Mouse (Mus musculus): ENCODE measurements around the gene Cmah. TPM values are rescaled to one million over a fixed set of nuclear protein-coding genes. Genes with fewer than 3 reads are reported as not detected.
"Not testable (repeated sequence)": the region's sequence is repeated elsewhere in the genome, so short reads cannot be mapped to it uniquely, and the experiment has no call there.

The Cmah gene
- polyA plus RNA-seq, 1 experiment from 2014 or later = 0.39 TPM

GRCm38 (mm10) chr13:24397181-24397580 lies 70.0 kb downstream of the Cmah start:
- 82% methylated on average over 3 of the region's 3 CpGs for WGBS
- H3K27ac ChIP-seq (ENCODE audit: low read length) = no peak overlapping the region
- no peaks in the 10 kb centered on the region for H3K27me3 ChIP-seq (ENCODE audit: control insufficient read depth, insufficient read depth, low read depth, low read length)
- no peak overlapping the region for H3K4me3 ChIP-seq (ENCODE audit: low read length)
- H3K9me3 ChIP-seq (ENCODE audit: control insufficient read depth, low read length) = no peaks in the 10 kb centered on the region
- H3K36me3 ChIP-seq (ENCODE audit: control insufficient read depth, insufficient read depth, low read length) = no peaks in the 10 kb centered on the region
- H3K4me1 ChIP-seq (replicated peaks; ENCODE audit: control insufficient read depth, insufficient read depth, low read length) = no peaks in the 10 kb centered on the region; the same call in 1 of the 2 replicates
- H3K9ac ChIP-seq (ENCODE audit: low read length) = no peak overlapping the region
- no peak overlapping the region for H3K4me2 ChIP-seq (ENCODE audit: low read depth, low read length)
- no peak for ATAC-seq (ENCODE audit: low read depth)

- no peak for ATAC-seq (ENCODE audit: low read depth)
- no peaks in the 10 kb centered on the region for H3K27me3 ChIP-seq (ENCODE audit: control insufficient read depth, insufficient read depth, low read depth, low read length)
- no peaks in the 10 kb centered on the region for H3K36me3 ChIP-seq (ENCODE audit: control insufficient read depth, insufficient read depth, low read length)
- 59% methylated on average over 3 of the region's 3 CpGs for WGBS
- H3K4me1 ChIP-seq (replicated peaks; ENCODE audit: control insufficient read depth, insufficient read depth, low read length) = no peaks in the 10 kb centered on the region
- H3K4me2 ChIP-seq (ENCODE audit: low read depth, low read length) = no peak overlapping the region
- H3K9me3 ChIP-seq (ENCODE audit: control insufficient read depth, low read length) = no peaks in the 10 kb centered on the region
- H3K27ac ChIP-seq (ENCODE audit: low read length) = no peak overlapping the region
- no peak overlapping the region for H3K9ac ChIP-seq (ENCODE audit: low read length)
- H3K4me3 ChIP-seq (ENCODE audit: low read length) = no peak overlapping the region
These were observed 71.3 kb downstream of the Cmah start for GRCm38 (mm10) chr13:24398488-24398887.

GRCm38 (mm10) chr13:24401821-24402220 lies 74.6 kb downstream of the Cmah start:
- H3K36me3 ChIP-seq (ENCODE audit: control insufficient read depth, insufficient read depth, low read length); H3K9ac ChIP-seq (ENCODE audit: low read length); H3K27me3 ChIP-seq (ENCODE audit: control insufficient read depth, insufficient read depth, low read depth, low read length); H3K27ac ChIP-seq (ENCODE audit: low read length); H3K9me3 ChIP-seq (ENCODE audit: control insufficient read depth, low read length); H3K4me1 ChIP-seq (replicated peaks; ENCODE audit: control insufficient read depth, insufficient read depth, low read length); H3K4me3 ChIP-seq (ENCODE audit: low read length); ATAC-seq (ENCODE audit: low read depth): not testable (repeated sequence)
- peak overlapping the region; percentile 39; the same call in 1 of the 2 replicates for H3K4me2 ChIP-seq (ENCODE audit: low read depth, low read length)
- 17% methylated on average over 11 of the region's 11 CpGs for WGBS

DNA sequence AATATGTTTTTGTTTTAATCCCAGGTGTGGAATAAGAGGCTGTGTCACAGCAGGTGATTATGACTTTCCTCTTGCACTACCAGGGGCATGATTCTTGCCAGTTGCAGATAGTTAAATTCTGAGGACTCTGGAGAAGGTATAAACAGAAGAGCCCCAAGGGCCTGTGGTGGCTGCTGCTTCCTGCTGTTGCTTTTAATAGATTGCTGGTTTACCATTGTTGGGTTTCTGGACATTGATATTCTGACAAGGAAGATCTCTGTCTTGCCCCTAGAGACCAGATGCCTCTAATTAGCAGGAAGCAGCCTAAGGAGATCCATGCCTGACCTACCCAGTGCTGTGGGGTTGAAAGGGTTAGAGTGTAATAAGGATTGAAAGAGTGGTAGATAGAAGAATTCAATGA lies 75.8 kb downstream of the Cmah start:
- ATAC-seq (ENCODE audit: low read depth) = no peak
- Histone ChIP-seq H3K4me3 (ENCODE audit: low read length) (no peak overlapping the region), H3K27ac (ENCODE audit: low read length) (no peak overlapping the region), H3K27me3 (ENCODE audit: control insufficient read depth, insufficient read depth, low read depth, low read length) (no peaks in the 10 kb centered on the region), H3K4me1 (replicated peaks; ENCODE audit: control insufficient read depth, insufficient read depth, low read length) (no peaks in the 10 kb centered on the region), H3K9me3 (ENCODE audit: control insufficient read depth, low read length) (no peaks in the 10 kb centered on the region), H3K36me3 (ENCODE audit: control insufficient read depth, insufficient read depth, low read length) (no peaks in the 10 kb centered on the region), H3K4me2 (ENCODE audit: low read depth, low read length) (no peak overlapping the region), H3K9ac (ENCODE audit: low read length) (no peak overlapping the region)

GRCm38 (mm10) chr13:24406847-24407246 lies 79.6 kb downstream of the Cmah start:
- H3K4me1 ChIP-seq (replicated peaks; ENCODE audit: control insufficient read depth, insufficient read depth, low read length) = no peaks in the 10 kb centered on the region
- no peaks in the 10 kb centered on the region for H3K9me3 ChIP-seq (ENCODE audit: control insufficient read depth, low read length)
- H3K27me3 ChIP-seq (ENCODE audit: control insufficient read depth, insufficient read depth, low read depth, low read length) = no peaks in the 10 kb centered on the region
- H3K9ac ChIP-seq (ENCODE audit: low read length) = no peak overlapping the region
- H3K4me2 ChIP-seq (ENCODE audit: low read depth, low read length) = no peak overlapping the region
- no peaks in the 10 kb centered on the region for H3K36me3 ChIP-seq (ENCODE audit: control insufficient read depth, insufficient read depth, low read length)
- 70% methylated on average over 2 of the region's 2 CpGs for WGBS
- no peak overlapping the region for H3K27ac ChIP-seq (ENCODE audit: low read length)
- ATAC-seq (ENCODE audit: low read depth) = no peak
- H3K4me3 ChIP-seq (ENCODE audit: low read length) = no peak overlapping the region

DNA sequence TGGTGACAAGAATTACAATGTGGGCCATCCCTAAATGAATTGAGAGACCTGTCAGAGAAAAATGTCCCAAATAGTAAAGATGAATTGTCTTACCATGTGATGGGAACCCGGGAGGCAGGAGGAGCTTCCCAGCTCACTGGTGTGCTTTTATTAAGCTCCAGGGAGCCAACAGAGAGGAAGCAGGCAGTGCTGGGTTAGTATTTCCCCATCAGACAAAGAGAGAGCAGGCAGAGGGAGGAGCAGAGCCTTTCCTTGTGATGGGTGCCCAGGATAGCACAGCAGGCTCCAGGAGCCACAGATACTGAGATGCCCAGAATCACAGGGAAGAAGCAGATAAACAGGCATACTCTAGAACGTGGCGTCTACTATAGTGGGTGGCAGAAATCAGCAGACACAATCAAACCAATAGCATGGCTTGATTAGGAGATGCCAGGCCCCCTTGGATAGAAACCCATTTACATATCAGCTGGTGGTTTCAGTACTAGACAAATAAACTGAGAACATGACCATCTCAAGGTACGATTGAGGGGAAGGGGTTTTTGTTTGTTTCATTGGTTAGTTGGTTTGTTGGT lies 87.5 kb downstream of the Cmah start:
- H3K27ac ChIP-seq (ENCODE audit: low read length) = no peak overlapping the region
- H3K9ac ChIP-seq (ENCODE audit: low read length) = no peak overlapping the region
- H3K4me3 ChIP-seq (ENCODE audit: low read length) = no peak overlapping the region
- H3K36me3 ChIP-seq (ENCODE audit: control insufficient read depth, insufficient read depth, low read length) = no peaks in the 10 kb centered on the region
- H3K4me2 ChIP-seq (ENCODE audit: low read depth, low read length) = no peak overlapping the region
- 0 out of 2 replicates have a peak, but pooled peaks cover 2% of the 10 kb centered on the region for H3K4me1 ChIP-seq (replicated peaks; ENCODE audit: control insufficient read depth, insufficient read depth, low read length)
- 59% methylated on average over 4 of the region's 4 CpGs for WGBS
- H3K9me3 ChIP-seq (ENCODE audit: control insufficient read depth, low read length) = no peaks in the 10 kb centered on the region
- H3K27me3 ChIP-seq (ENCODE audit: control insufficient read depth, insufficient read depth, low read depth, low read length) = no peaks in the 10 kb centered on the region
- no peak for ATAC-seq (ENCODE audit: low read depth)

GRCm38 (mm10) chr13:24415506-24416206 lies 88.5 kb downstream of the Cmah start:
- Histone ChIP-seq H3K4me2 (ENCODE audit: low read depth, low read length) (no peak overlapping the region), H3K27me3 (ENCODE audit: control insufficient read depth, insufficient read depth, low read depth, low read length) (no peaks in the 10 kb centered on the region), H3K36me3 (ENCODE audit: control insufficient read depth, insufficient read depth, low read length) (no peaks in the 10 kb centered on the region), H3K27ac (ENCODE audit: low read length) (no peak overlapping the region), H3K4me3 (ENCODE audit: low read length) (no peak overlapping the region), H3K9me3 (ENCODE audit: control insufficient read depth, low read length) (no peaks in the 10 kb centered on the region), H3K9ac (ENCODE audit: low read length) (no peak overlapping the region), H3K4me1 (replicated peaks; ENCODE audit: control insufficient read depth, insufficient read depth, low read length) (0 out of 2 replicates have a peak, but pooled peaks cover 2% of the 10 kb centered on the region)
- ATAC-seq (ENCODE audit: low read depth) = no peak
- 57% methylated on average over 13 of the region's 13 CpGs for WGBS

- Histone ChIP-seq H3K36me3 (ENCODE audit: control insufficient read depth, insufficient read depth, low read length) (no peaks in the 10 kb centered on the region), H3K27me3 (ENCODE audit: control insufficient read depth, insufficient read depth, low read depth, low read length) (no peaks in the 10 kb centered on the region), H3K27ac (ENCODE audit: low read length) (no peak overlapping the region), H3K9ac (ENCODE audit: low read length) (no peak overlapping the region), H3K9me3 (ENCODE audit: control insufficient read depth, low read length) (no peaks in the 10 kb centered on the region), H3K4me1 (replicated peaks; ENCODE audit: control insufficient read depth, insufficient read depth, low read length) (0 out of 2 replicates have a peak, but pooled peaks cover 2% of the 10 kb centered on the region), H3K4me3 (ENCODE audit: low read length) (no peak overlapping the region), H3K4me2 (ENCODE audit: low read depth, low read length) (no peak overlapping the region)
- WGBS = 28% methylated on average over 4 of the region's 4 CpGs
- no peak for ATAC-seq (ENCODE audit: low read depth)
These were observed 89.2 kb downstream of the Cmah start for GRCm38 (mm10) chr13:24416409-24416808.

DNA sequence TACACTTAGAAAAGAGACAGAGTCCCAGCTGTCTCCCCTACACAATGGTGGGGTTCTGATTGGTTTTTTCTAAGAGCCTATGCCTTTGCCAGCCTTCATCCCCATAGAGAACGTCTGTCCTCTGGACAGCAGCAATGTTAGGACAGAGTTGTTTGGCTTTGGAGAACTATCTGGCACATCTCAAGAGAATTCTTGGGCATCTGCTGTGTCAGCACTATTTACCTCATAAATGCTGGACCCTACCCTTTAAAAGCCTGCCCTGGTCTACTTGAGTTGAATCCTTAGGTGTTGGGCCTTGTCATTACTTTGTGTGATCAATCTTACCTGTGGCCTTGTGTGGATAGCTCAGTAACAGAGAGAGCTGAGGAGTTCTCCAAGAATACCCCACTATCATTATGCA lies 90.8 kb downstream of the Cmah start:
- H3K4me1 ChIP-seq (replicated peaks; ENCODE audit: control insufficient read depth, insufficient read depth, low read length) = 0 out of 2 replicates have a peak, but pooled peaks cover 2% of the 10 kb centered on the region
- H3K36me3 ChIP-seq (ENCODE audit: control insufficient read depth, insufficient read depth, low read length) = no peaks in the 10 kb centered on the region
- H3K9ac ChIP-seq (ENCODE audit: low read length) = no peak overlapping the region
- ATAC-seq (ENCODE audit: low read depth) = no peak
- H3K27me3 ChIP-seq (ENCODE audit: control insufficient read depth, insufficient read depth, low read depth, low read length) = no peaks in the 10 kb centered on the region
- H3K9me3 ChIP-seq (ENCODE audit: control insufficient read depth, low read length) = no peaks in the 10 kb centered on the region
- no peak overlapping the region for H3K4me3 ChIP-seq (ENCODE audit: low read length)
- no peak overlapping the region for H3K4me2 ChIP-seq (ENCODE audit: low read depth, low read length)
- H3K27ac ChIP-seq (ENCODE audit: low read length) = no peak overlapping the region
- WGBS = 50% methylated on average over 1 of the region's 1 CpGs
